Mouse (Mus musculus) intestine, embryonic 16.5 days (tissue): ENCODE data around the gene Syne4. TPM values are rescaled to one million over a fixed set of nuclear protein-coding genes. Genes with fewer than 3 reads are reported as not detected.

Experiments used
- ATAC-seq: fragments of 200-750 bp; cut with Nextera tagmentation; 2 replicates; pipeline ENCODE4 v1.8.0; 2017; ENCODE audit warnings: moderate TSS enrichment, moderate library complexity
- H3K27ac ChIP-seq: fragments of 300-500 bp; sonication (generic); 2 replicates; pipeline ENCODE4 v1.5.1; 2014; ENCODE audit warnings: mild to moderate bottlenecking, low read length
- H3K27me3 ChIP-seq: fragments of 300-500 bp; sonication (generic); replicated peaks from 2 replicates; pipeline ENCODE4 v1.6.1; 2014; ENCODE audit warnings: low read length, control low read depth, mixed read lengths; ENCODE audit not compliant: control insufficient read depth, insufficient read depth
- H3K36me3 ChIP-seq: fragments of 300-500 bp; sonication (generic); 2 replicates; pipeline ENCODE4 v1.6.1; 2014; ENCODE audit warnings: low read length, control low read depth; ENCODE audit not compliant: control insufficient read depth, insufficient read depth
- H3K4me1 ChIP-seq: fragments of 300-500 bp; sonication (generic); 2 replicates; pipeline ENCODE4 v1.6.1; 2014; ENCODE audit warnings: low read length, control low read depth, mixed read lengths; ENCODE audit not compliant: control insufficient read depth, insufficient read depth
- H3K4me2 ChIP-seq: fragments of 300-500 bp; sonication (generic); 2 replicates; pipeline ENCODE4 v1.6.1; 2014; ENCODE audit warnings: low read depth, low read length, control low read depth
- H3K4me3 ChIP-seq: fragments of 300-500 bp; sonication (generic); 2 replicates; pipeline ENCODE4 v1.5.1; 2014; ENCODE audit warnings: mild to moderate bottlenecking, low read length
- H3K9ac ChIP-seq: fragments of 300-500 bp; sonication (generic); 2 replicates; pipeline ENCODE4 v1.6.1; 2014; ENCODE audit warnings: low read depth, low read length
- H3K9me3 ChIP-seq: fragments of 300-500 bp; sonication (generic); 2 replicates; pipeline ENCODE4 v1.6.1; 2016; ENCODE audit warnings: low read length, control low read depth; ENCODE audit not compliant: control insufficient read depth
- whole genome bisulfite sequencing: fragments of 180-500 bp; shearing (Covaris S2); extraction: QIAGEN DNeasy Blood & Tissue Kit; methylation state at CpG from one replicate; pipeline ENCODE4 v1.1.7; 2014; 5-methylcytosine and 5-hydroxymethylcytosine counted together
- polyA plus RNA-seq: library from polyadenylated mRNA; unstranded; fragments of >200 nt; fragmentation: Nextera tagmentation; extraction: Ambion mirVana; gene quantifications from 2 replicates; pipeline ENCODE4 v1.2.1, GENCODE M21; 2015

Syne4 gene
- polyA plus RNA-seq, 1 experiment from 2014 or later, result 59.7 TPM

DNA sequence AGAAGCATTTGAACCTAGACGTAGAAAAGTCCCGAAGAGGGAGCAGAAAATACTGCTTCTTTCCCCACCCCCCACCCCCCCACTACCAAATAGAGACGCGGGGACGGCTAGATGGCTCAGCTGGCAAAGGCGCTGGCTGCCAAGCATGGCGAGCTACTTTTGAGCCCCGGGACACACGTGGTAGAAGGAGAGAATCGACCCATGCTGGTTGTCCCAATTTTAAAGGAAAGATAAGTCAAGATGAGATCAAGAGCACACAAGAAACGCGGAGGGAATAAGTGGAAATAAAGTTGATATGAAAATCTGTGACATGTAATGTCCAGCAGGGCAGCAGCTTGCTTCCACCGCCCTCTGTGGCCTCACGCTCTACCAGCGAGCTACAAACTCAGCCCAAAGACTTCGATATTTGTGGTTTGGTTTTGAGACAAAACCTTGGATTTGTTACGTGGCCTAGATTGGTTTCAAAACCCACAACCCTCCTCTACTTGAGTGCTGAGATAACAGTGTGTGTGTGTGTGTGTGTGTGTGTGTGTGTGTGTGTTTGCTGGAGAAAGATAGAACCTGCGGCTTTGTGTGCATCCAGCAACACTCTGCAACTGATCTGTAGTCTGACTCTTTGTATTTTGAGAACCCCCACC lies 18.1 kb downstream of the Syne4 start:
- Histone ChIP-seq H3K9me3 (no peaks in the 10 kb centered on the region), H3K27ac (no peak overlapping the region), H3K4me2 (no peak overlapping the region), H3K4me1 (peaks cover 7% of the 10 kb centered on the region), H3K4me3 (no peak overlapping the region), H3K27me3 (peaks cover 14% of the 10 kb centered on the region), H3K36me3 (no peaks in the 10 kb centered on the region), H3K9ac (no peak overlapping the region)
- ATAC-seq, result no peak
- 62% methylated on average over 18 of the region's 18 CpGs for WGBS

DNA sequence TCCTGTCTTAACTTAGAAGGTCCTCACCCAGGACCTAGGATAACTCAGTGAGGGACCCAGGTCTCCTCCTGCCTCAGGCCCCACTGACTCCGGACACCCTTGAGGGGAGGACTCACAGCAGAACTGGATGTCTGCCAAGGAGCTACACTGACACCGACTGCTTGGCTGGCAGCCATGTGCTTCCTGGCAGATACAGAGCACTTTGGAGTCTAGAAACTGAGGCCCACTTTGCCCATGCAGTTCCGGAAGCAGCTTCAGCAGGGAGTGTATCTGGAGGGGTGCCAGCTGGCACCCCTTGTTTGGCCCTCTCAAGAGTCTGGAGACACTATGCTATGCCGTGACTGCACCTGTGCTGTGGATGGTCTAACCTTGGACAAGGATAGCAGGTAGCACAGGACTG lies 18.8 kb downstream of the Syne4 start:
- no peak overlapping the region for H3K27ac ChIP-seq
- H3K4me3 ChIP-seq, result no peak overlapping the region
- no peaks in the 10 kb centered on the region for H3K9me3 ChIP-seq
- no peaks in the 10 kb centered on the region for H3K36me3 ChIP-seq
- no peak overlapping the region for H3K4me2 ChIP-seq
- peak; percentile 62 for ATAC-seq
- peaks cover 14% of the 10 kb centered on the region for H3K27me3 ChIP-seq
- WGBS, result 20% methylated on average over 4 of the region's 4 CpGs
- no peak overlapping the region for H3K9ac ChIP-seq
- peaks cover 7% of the 10 kb centered on the region for H3K4me1 ChIP-seq

DNA sequence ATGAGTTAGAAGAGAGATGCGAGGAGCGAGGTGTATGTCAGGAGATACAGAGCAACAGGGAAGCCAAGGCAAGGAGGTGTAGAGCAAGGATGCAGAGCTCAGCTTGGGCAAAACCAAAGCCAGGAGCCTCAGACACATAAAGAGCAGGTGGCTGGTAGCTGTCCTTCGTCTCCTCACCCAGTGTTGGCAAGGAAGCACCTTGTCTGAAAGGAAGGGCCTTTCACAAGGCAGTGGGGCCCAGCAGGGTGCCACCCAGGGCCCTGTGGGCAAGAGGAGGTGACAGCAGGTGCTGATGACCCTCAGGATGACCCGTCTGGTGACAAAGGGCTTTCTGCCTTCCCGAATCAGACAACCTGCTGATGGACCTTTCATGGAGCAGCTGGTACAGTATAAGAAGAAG lies 20.0 kb downstream of the Syne4 start:
- no peak overlapping the region for H3K27ac ChIP-seq
- WGBS, result 55% methylated on average over 5 of the region's 5 CpGs
- no peak for ATAC-seq

DNA sequence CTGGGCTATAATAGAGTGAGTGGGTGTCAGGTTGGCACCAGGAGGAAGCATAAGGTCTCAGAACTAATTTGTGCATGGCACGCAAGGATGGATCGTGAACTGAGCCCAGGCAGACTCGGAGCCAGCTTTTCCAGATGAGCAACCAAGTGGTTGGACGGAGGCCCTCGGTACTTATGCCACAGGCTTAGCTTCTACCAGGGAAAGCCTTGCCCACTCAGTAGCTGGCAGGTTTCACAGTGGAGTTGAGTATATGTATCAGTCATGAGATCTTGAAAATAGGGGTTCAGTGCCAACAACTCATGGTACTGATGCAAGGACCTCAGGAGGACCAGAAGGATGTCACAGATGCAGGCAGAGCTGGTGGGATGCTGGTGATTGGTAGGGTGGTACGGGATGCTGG lies 21.1 kb downstream of the Syne4 start:
- no peak overlapping the region for H3K27ac ChIP-seq
- WGBS, result 80% methylated on average over 6 of the region's 6 CpGs
- peaks cover 14% of the 10 kb centered on the region for H3K27me3 ChIP-seq
- H3K9me3 ChIP-seq, result no peaks in the 10 kb centered on the region
- no peak for ATAC-seq
- H3K4me1 ChIP-seq, result peaks cover 7% of the 10 kb centered on the region
- no peak overlapping the region for H3K4me3 ChIP-seq
- H3K36me3 ChIP-seq, result no peaks in the 10 kb centered on the region
- no peak overlapping the region for H3K9ac ChIP-seq
- no peak overlapping the region for H3K4me2 ChIP-seq

More for the DNA sequence above, 20.0 kb downstream of the Syne4 start:
- Histone ChIP-seq H3K9me3 (no peaks in the 10 kb centered on the region), H3K9ac (no peak overlapping the region), H3K4me1 (peaks cover 7% of the 10 kb centered on the region), H3K4me2 (no peak overlapping the region), H3K4me3 (no peak overlapping the region), H3K27me3 (peaks cover 14% of the 10 kb centered on the region), H3K36me3 (no peaks in the 10 kb centered on the region)

DNA sequence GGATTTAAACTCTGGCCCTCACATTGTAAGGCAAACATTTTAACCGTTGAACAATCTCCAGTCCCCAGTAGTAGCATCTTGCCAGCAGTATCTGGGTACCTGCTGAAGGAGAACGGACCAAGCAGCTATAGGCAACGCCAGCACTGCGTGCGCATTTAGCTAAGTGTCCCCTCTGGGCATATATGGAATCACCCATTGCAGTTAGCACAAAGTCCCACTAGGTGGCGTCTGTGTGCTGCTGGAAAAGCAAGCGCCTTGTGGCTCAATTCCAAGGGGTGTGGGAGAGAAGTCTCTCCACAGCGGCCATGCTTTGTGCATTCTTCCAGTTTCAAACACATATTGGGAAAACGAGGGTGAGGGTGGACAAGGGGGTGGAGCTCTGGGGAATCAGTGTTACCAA lies 21.8 kb downstream of the Syne4 start:
- peaks cover 14% of the 10 kb centered on the region for H3K27me3 ChIP-seq
- H3K4me1 ChIP-seq, result peaks cover 7% of the 10 kb centered on the region
- ATAC-seq, result peak; percentile 37; the same call in 1 of the 2 replicates
- H3K36me3 ChIP-seq, result no peaks in the 10 kb centered on the region
- no peak overlapping the region for H3K4me2 ChIP-seq
- H3K9me3 ChIP-seq, result no peaks in the 10 kb centered on the region
- no peak overlapping the region for H3K4me3 ChIP-seq
- 2% methylated on average over 9 of the region's 9 CpGs for WGBS
- H3K9ac ChIP-seq, result no peak overlapping the region
- no peak overlapping the region for H3K27ac ChIP-seq

DNA sequence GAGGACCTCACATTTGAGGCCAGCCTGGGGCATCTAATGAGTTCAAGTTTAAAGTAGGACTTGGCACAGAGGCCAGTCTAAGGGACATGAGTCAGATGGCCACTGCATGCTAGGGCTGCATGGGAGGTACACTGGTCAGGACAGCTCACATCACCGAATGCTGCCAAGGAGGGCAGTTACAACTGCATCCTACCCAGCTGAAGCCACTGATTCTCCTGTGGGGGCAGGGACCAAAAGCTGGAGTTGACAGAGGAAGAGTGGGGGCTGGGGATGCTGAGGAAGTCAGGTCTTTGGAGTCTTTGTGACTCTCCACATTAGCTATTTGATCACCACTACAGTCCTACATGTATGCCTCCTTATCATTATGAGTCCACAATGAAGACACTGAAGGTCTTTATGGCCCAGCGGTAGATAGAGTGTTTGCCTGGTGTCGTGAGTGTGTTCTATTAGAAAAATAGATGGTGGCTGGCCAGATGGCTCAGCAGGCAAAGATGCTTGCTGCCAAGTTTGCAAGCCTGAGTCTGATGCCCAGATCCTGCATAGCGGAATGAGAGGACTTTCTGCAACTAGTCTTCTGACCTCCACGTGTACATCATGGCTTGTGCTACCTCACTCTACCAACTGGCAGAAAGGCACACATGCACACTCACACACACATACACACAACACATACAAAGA lies 25.0 kb downstream of the Syne4 start:
- Histone ChIP-seq H3K36me3 (no peaks in the 10 kb centered on the region), H3K27ac (no peak overlapping the region), H3K9ac (no peak overlapping the region), H3K4me1 (peaks cover 2% of the 10 kb centered on the region; the same call in 1 of the 2 replicates), H3K27me3 (peaks cover 12% of the 10 kb centered on the region), H3K9me3 (no peaks in the 10 kb centered on the region), H3K4me2 (no peak overlapping the region), H3K4me3 (no peak overlapping the region)
- 63% methylated on average over 5 of the region's 5 CpGs for WGBS
- no peak for ATAC-seq

DNA sequence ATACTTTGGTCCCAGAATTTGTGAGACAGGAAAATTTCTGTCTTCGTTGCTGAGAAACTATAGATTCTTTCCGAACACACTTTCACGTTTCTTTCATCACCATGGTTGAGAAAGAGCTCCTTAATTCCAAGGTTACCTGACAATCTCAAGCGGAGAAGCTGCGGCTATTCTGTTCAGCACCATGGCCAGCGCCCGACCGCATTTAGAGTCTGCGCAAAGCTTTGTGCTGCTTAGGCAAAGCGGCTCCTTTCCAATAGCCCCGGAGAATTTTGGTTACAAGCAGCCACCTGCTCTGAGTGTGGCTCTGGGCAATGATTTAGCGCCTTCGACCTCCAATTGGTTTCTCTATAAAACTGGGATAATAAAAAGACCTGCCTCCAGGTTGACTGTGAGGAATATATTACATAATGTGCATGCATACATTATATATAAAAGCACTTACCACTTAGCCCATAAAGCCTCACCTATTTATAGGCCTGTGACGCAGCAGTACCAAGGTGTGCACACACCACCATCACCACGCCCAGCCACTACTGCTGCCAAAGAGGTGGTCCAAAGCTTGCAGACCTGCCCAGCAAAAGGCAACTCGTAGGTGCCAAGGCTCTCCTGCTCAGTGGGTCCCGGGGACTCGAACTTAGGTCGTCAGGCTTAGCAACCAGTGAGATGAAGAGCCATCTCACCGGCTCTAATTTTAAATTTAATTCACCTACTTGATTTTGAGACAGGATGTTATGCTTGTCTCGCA lies 32.2 kb downstream of the Syne4 start:
- H3K27me3 ChIP-seq, result peaks cover 15% of the 10 kb centered on the region; the same call in 1 of the 2 replicates
- no peak overlapping the region for H3K4me3 ChIP-seq
- no peak overlapping the region for H3K4me2 ChIP-seq
- H3K9me3 ChIP-seq, result no peaks in the 10 kb centered on the region
- no peaks in the 10 kb centered on the region for H3K36me3 ChIP-seq
- no peak overlapping the region for H3K27ac ChIP-seq
- no peaks in the 10 kb centered on the region for H3K4me1 ChIP-seq
- H3K9ac ChIP-seq, result no peak overlapping the region
- no peak for ATAC-seq
- 24% methylated on average over 21 of the region's 21 CpGs for WGBS

DNA sequence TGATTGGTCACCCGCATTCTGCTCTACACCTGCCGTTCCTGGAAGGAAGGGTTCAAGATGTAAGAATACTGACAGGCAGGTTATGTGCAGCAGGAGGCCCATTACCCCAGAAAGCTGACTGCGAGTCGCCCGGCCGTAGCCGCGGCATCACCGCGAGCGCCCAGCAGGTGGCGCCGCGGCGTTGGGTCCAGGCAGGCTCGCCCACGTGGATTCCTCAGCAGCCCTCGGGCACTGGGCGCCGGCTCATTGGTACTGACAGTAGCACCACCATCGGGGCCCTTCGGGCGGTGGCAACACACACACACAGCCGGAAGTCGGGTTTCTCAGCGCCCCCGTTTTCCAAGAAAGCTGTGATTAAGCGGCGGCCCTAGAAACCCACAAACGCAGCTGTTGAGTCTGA lies 33.2 kb downstream of the Syne4 start:
- no peak overlapping the region for H3K4me2 ChIP-seq
- H3K9ac ChIP-seq, result no peak overlapping the region
- H3K27ac ChIP-seq, result no peak overlapping the region
- H3K4me3 ChIP-seq, result no peak overlapping the region
- no peaks in the 10 kb centered on the region for H3K9me3 ChIP-seq
- 2% methylated on average over 30 of the region's 30 CpGs for WGBS
- no peaks in the 10 kb centered on the region for H3K36me3 ChIP-seq
- peaks cover 15% of the 10 kb centered on the region; the same call in 1 of the 2 replicates for H3K27me3 ChIP-seq
- H3K4me1 ChIP-seq, result no peaks in the 10 kb centered on the region
- peak; percentile 66 for ATAC-seq

DNA sequence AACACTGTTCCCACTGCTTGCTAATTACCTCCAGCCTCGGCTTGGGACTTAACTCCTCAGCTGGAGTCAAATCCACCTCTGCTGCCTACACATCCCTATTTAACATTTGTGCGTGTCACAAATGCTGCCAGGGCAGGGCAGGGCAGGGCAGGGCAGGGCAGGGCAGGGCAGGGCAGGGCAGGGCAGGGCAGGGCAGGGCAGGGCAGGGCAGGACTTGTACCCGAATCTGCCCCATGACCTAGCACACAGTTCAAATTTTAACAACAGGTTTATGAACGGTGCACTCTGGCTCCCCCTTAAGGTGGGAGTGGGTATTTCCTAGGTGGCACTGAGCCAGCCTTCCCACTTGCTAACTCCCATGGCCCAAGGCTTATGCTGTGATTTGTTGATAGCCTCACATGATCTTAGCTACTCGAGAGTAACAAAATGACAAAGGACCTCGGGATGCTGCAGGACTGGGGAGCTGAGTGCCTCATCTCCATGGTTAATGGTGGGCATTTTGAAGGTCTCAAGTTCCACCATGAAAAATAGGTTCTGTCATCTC lies 38.7 kb downstream of the Syne4 start:
- H3K27ac ChIP-seq, result no peak overlapping the region
- H3K9me3 ChIP-seq, result no peaks in the 10 kb centered on the region
- H3K27me3 ChIP-seq, result peaks cover 8% of the 10 kb centered on the region; the same call in 1 of the 2 replicates
- H3K9ac ChIP-seq, result no peak overlapping the region
- H3K4me1 ChIP-seq, result peaks cover 5% of the 10 kb centered on the region
- WGBS, result 16% methylated on average over 6 of the region's 6 CpGs
- H3K36me3 ChIP-seq, result no peaks in the 10 kb centered on the region
- ATAC-seq, result peak; percentile 78
- no peak overlapping the region for H3K4me2 ChIP-seq
- no peak overlapping the region for H3K4me3 ChIP-seq
